Mouse (Mus musculus) neural tube, embryonic 13.5 days (tissue): ENCODE data around the gene Ctnna3. TPM values are rescaled to one million over a fixed set of nuclear protein-coding genes. Genes with fewer than 3 reads are reported as not detected.

Experiments
- ATAC-seq: fragments of 200-750 bp; cut with Nextera tagmentation; 2 replicates; pipeline ENCODE4 v1.8.0; 2017; ENCODE audit warnings: low read depth, mild to moderate bottlenecking, moderate TSS enrichment, moderate library complexity
- H3K27ac ChIP-seq: fragments of 300-500 bp; sonication (generic); replicated peaks from 2 replicates; pipeline ENCODE4 v1.5.1; 2015; ENCODE audit warnings: moderate library complexity, mild to moderate bottlenecking, inconsistent platforms
- H3K27me3 ChIP-seq: fragments of 300-500 bp; sonication (generic); 2 replicates; pipeline ENCODE4 v1.6.1; 2015; ENCODE audit warnings: mild to moderate bottlenecking, inconsistent platforms
- H3K36me3 ChIP-seq: fragments of 300-500 bp; sonication (generic); 2 replicates; pipeline ENCODE4 v1.6.1; 2015; ENCODE audit warnings: mild to moderate bottlenecking, inconsistent platforms
- H3K4me1 ChIP-seq: fragments of 300-500 bp; sonication (generic); replicated peaks from 2 replicates; pipeline ENCODE4 v1.6.1; 2015; ENCODE audit warnings: inconsistent platforms
- H3K4me2 ChIP-seq: fragments of 300-500 bp; sonication (generic); 2 replicates; pipeline ENCODE4 v1.6.1; 2015; ENCODE audit warnings: inconsistent platforms, mild to moderate bottlenecking, moderate library complexity
- H3K4me3 ChIP-seq: fragments of 300-500 bp; sonication (generic); 2 replicates; pipeline ENCODE4 v1.5.1; 2015; ENCODE audit warnings: mild to moderate bottlenecking, inconsistent platforms
- H3K9ac ChIP-seq: fragments of 300-500 bp; sonication (generic); 2 replicates; pipeline ENCODE4 v1.6.1; 2015; ENCODE audit warnings: moderate library complexity, mild to moderate bottlenecking, inconsistent platforms
- H3K9me3 ChIP-seq: fragments of 300-500 bp; sonication (generic); 2 replicates; pipeline ENCODE4 v1.6.1; 2016; ENCODE audit warnings: inconsistent platforms
- WGBS: fragments of 180-500 bp; shearing (Covaris S2); methylation state at CpG from one replicate; pipeline ENCODE4 v1.1.7; 2015; 5-methylcytosine and 5-hydroxymethylcytosine counted together
- polyA plus RNA-seq: library from polyadenylated mRNA; unstranded; fragments of >200 nt; fragmentation: Nextera tagmentation; extraction: Ambion mirVana; gene quantifications from 2 replicates; pipeline ENCODE4 v1.2.1, GENCODE M21; 2015

The Ctnna3 gene
- polyA plus RNA-seq, 1 experiment from 2014 or later = 3.7 TPM

DNA sequence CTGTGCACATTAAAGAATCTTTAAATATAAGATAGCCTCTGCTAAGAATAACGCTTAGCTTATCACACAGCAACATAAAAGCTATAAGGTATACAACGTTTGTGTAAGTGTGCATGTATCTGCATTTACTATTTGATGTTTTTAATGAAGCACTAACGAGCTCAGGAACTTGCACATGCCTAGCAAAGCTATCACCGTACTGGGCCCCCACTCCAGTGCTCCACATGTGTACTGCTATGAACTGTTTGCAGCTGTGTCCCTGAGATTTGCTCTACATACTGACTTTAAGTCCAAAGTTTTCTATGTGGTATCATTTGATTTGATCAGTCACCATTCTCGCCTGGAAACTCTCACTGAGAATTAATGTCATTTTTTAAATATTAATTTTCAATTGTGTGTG lies 549.1 kb downstream of the Ctnna3 start:
- no peak overlapping the region for H3K4me3 ChIP-seq
- WGBS = 80% methylated on average over 5 of the region's 5 CpGs
- H3K36me3 ChIP-seq = no peaks in the 10 kb centered on the region
- peak overlapping the region; percentile 79 for H3K27ac ChIP-seq
- H3K9me3 ChIP-seq = no peaks in the 10 kb centered on the region
- H3K4me2 ChIP-seq = peak overlapping the region; percentile 60
- ATAC-seq = peak; percentile 67; the same call in 1 of the 2 replicates
- no peak overlapping the region for H3K9ac ChIP-seq
- H3K27me3 ChIP-seq = no peaks in the 10 kb centered on the region
- peaks cover 21% of the 10 kb centered on the region for H3K4me1 ChIP-seq

DNA sequence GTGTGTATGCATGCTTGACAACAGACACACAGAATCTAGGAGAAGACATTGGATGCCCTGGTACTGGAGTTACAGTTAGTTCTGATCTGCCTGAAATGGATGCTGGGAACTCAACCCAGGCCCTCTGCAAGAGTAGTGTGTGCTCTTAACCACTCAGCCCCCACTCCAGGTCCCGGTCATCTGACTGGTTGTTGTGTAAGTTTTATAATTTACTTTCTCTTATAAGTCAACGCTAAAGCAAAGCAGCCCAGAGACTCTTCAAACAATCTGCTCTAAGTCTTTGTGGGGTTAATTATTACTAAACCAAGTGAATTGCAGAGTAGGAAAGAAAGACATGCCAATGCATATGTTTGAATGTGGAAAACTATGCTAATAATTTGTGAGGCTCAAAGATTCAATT lies 549.5 kb downstream of the Ctnna3 start:
- H3K4me2 ChIP-seq = no peak overlapping the region
- WGBS = 88% methylated on average over 2 of the region's 2 CpGs
- ATAC-seq = no peak
- H3K27ac ChIP-seq = no peak overlapping the region
- H3K9ac ChIP-seq = no peak overlapping the region
- no peaks in the 10 kb centered on the region for H3K9me3 ChIP-seq
- no peaks in the 10 kb centered on the region for H3K36me3 ChIP-seq
- H3K4me3 ChIP-seq = no peak overlapping the region
- peaks cover 21% of the 10 kb centered on the region for H3K4me1 ChIP-seq
- H3K27me3 ChIP-seq = no peaks in the 10 kb centered on the region

DNA sequence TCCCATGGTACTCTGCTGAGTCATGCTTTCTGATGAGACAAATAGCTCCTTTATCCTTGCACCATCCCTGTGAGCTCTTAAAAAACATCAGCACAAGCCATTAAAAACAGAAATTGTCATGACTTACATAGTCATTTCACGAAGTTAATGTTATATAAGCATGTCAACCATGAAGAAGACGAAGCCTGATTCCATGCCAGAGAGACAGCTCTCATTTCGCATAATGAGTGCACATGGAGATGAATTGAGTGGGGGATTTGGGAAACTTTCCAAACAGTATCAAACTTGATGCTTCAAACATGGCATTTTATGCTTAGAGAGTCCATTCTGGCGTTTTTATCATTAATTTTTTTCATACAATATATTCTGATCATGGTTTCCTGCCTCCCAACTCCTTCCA lies 555.7 kb downstream of the Ctnna3 start:
- ATAC-seq = no peak
- Histone ChIP-seq H3K9me3 (no peaks in the 10 kb centered on the region), H3K4me1 (no peaks in the 10 kb centered on the region), H3K4me2 (no peak overlapping the region), H3K9ac (no peak overlapping the region), H3K27me3 (no peaks in the 10 kb centered on the region), H3K4me3 (no peak overlapping the region), H3K36me3 (no peaks in the 10 kb centered on the region), H3K27ac (no peak overlapping the region)
- WGBS = 73% methylated on average over 4 of the region's 4 CpGs

DNA sequence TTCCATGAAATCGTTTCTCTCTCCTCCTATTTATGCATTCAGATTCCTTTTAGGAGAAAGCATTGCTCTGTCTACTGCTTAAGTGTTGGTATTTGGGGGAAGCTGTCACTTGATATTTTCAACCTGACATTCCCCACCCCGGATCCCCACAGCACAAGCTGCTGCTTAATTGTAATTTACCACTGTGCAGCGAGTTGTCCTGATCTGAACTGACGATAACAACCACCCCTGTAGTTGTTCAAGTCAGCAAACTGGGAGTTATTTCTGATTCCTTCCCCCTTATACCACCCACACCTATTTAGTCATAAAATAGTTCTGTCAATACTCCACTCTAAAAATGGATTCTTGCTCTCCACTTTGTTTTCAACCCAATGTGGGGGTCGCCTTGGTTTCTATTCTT lies 564.4 kb downstream of the Ctnna3 start:
- Histone ChIP-seq H3K9me3 (no peaks in the 10 kb centered on the region), H3K36me3 (no peaks in the 10 kb centered on the region), H3K27ac (no peak overlapping the region), H3K4me1 (no peaks in the 10 kb centered on the region), H3K4me2 (no peak overlapping the region), H3K4me3 (no peak overlapping the region), H3K9ac (no peak overlapping the region), H3K27me3 (no peaks in the 10 kb centered on the region)
- WGBS = 89% methylated on average over 5 of the region's 5 CpGs
- no peak for ATAC-seq

DNA sequence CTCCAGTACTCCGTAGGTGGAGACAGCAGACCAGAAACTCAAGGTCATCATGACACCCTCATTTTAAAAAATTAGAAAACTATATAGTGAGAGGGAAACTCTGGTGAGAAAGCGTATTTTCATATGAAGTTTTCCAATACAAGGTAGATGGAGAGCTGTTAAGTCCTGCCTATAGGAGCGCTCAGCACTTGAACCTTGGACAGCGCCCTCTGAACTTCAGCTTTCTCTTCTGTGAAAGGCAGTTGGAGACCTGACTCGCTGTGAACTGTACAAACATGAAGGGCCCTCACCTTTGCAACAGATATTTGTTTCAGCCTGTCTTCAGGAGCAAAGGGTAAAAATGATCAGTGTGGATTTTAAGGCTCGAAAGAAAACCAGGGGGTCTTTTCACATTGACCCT lies 571.6 kb downstream of the Ctnna3 start:
- Histone ChIP-seq H3K9ac (no peak overlapping the region), H3K4me1 (no peaks in the 10 kb centered on the region), H3K4me2 (no peak overlapping the region), H3K36me3 (no peaks in the 10 kb centered on the region), H3K27ac (no peak overlapping the region), H3K4me3 (no peak overlapping the region), H3K27me3 (no peaks in the 10 kb centered on the region), H3K9me3 (no peaks in the 10 kb centered on the region)
- ATAC-seq = no peak
- WGBS = 84% methylated on average over 6 of the region's 6 CpGs

DNA sequence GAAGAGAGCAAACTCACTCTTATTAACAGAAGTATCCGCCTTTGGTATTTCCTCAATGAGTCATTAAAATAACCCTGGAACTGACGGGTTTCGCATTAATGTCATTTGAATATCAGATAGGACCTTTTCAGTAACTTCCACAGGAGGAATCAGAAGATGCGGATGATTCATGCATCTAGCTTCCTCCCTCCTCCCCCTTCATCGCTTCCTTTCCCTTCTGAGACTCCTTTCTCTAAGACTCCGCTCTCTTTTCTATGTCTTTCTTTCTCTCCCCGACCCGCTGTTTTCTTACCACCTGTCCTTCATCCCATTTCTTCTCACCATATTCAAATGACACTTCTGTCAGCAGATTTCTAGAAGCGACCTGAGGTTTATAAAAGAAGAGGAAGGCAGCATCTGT lies 572.1 kb downstream of the Ctnna3 start:
- Histone ChIP-seq H3K27ac (no peak overlapping the region), H3K4me3 (no peak overlapping the region), H3K9me3 (no peaks in the 10 kb centered on the region), H3K36me3 (no peaks in the 10 kb centered on the region), H3K9ac (no peak overlapping the region), H3K4me1 (no peaks in the 10 kb centered on the region), H3K27me3 (no peaks in the 10 kb centered on the region), H3K4me2 (no peak overlapping the region)
- no peak for ATAC-seq
- WGBS = 88% methylated on average over 9 of the region's 9 CpGs

DNA sequence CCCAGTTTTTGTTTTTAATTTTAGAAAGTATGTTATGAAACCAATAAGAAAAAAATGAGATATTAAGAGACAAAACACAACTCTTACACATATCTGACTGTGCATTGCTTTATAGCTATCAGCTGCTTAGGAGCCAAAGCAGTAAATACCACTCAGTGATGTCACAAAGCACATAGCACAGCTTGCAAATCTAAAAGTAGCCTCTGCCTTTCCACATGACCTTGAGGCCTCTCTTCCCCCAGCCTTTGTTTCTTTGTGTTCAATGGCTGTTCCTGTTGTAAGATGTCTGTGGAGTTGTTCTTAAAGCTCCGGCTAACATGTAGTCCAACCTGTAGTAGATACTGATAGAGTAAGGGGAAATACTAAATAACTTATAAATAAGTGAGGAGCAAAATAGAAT lies 590.4 kb downstream of the Ctnna3 start:
- Histone ChIP-seq H3K27me3 (no peaks in the 10 kb centered on the region), H3K27ac (no peak overlapping the region), H3K9ac (no peak overlapping the region), H3K9me3 (no peaks in the 10 kb centered on the region), H3K36me3 (no peaks in the 10 kb centered on the region), H3K4me2 (no peak overlapping the region), H3K4me1 (no peaks in the 10 kb centered on the region), H3K4me3 (no peak overlapping the region)
- no peak for ATAC-seq
- 80% methylated on average over 1 of the region's 1 CpGs for WGBS

DNA sequence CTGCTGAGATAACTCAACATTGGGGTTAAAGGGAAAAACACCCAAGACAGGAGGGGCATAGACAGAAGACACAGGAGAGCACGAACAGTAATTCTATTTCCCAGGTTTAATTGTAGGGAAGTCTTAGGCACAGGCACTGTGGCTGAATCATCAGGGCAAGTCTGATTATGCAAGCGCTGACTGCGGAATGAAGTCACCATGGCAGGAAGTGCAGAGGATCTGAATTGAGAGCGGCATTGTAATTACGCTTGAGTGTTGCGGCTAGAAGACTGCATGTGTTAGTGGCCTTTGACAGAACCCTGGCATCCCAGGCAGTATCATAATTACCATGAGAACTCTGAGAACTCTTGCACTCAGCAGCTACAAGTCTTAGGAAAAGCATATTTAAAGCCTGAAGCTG lies 593.4 kb downstream of the Ctnna3 start:
- ATAC-seq = no peak
- WGBS = 75% methylated on average over 6 of the region's 6 CpGs

DNA sequence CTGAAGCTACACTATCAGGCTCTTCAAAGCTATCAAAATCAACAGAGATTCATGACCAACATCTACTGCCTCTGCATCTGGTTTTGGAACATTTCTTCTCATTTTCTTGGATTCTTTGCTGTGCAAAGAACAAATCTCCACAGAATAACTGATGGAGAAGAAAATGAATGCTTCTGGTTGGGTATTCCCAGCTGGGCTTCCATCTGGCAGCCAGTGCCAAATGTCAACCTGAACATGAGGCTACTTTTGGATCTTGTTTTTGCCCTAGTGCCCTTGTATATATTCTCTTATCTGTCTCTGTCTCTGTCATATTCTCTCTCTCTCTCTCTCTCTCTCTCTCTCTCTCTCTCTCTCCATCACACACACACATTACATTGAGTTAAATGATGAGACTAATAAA lies 601.0 kb downstream of the Ctnna3 start:
- Histone ChIP-seq H3K27me3 (no peaks in the 10 kb centered on the region), H3K9ac (no peak overlapping the region), H3K9me3 (no peaks in the 10 kb centered on the region), H3K4me1 (no peaks in the 10 kb centered on the region), H3K36me3 (no peaks in the 10 kb centered on the region), H3K4me3 (no peak overlapping the region), H3K4me2 (no peak overlapping the region), H3K27ac (no peak overlapping the region)
- ATAC-seq = no peak

More for the DNA sequence above, 593.4 kb downstream of the Ctnna3 start:
- Histone ChIP-seq H3K4me1 (no peaks in the 10 kb centered on the region), H3K36me3 (no peaks in the 10 kb centered on the region), H3K27ac (no peak overlapping the region), H3K9ac (no peak overlapping the region), H3K9me3 (no peaks in the 10 kb centered on the region), H3K4me2 (no peak overlapping the region), H3K27me3 (no peaks in the 10 kb centered on the region), H3K4me3 (no peak overlapping the region)

DNA sequence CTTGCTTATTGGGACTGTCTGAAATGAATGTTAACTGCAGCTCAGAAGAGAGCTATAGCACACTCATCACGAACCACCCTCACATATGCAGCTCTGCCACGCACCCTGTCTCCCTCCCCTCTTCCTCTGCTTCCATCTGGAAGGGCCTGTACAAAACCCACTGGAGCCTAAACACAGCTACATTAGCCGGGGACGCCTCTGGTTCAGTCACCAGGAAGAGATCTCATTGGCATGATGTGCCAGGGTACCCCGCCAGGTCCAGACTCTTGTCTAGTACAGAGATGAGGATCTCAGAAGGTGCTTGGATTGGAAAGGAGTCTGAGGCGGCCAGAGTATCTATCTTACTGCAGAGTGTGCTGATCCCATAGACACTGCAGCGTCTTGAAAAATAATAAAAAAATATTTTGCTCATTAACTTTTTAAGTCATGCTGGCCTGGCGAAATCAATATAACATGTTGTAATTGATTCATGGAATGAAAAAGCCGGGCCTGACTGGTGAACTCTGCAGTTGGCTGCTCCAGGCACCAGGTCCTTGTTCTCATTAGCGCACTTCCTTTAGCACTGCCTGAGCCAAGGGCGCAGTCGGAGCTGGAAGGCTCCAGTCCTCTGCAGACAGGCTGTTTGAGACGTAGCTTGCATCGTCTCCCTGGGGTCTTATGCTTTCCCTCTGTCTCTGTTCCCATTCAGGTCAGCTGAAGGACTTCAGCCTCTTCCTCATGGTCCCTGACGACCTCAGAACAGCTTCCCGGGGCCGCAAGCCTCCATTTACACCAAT lies 610.0 kb downstream of the Ctnna3 start:
- no peak overlapping the region for H3K9ac ChIP-seq
- H3K4me1 ChIP-seq = no peaks in the 10 kb centered on the region
- no peaks in the 10 kb centered on the region for H3K36me3 ChIP-seq
- no peaks in the 10 kb centered on the region for H3K27me3 ChIP-seq
- H3K4me3 ChIP-seq = no peak overlapping the region
- no peak overlapping the region for H3K4me2 ChIP-seq
- no peak overlapping the region; the same call in 1 of the 2 replicates for H3K27ac ChIP-seq
- H3K9me3 ChIP-seq = no peaks in the 10 kb centered on the region
- peak; percentile 69; the same call in 1 of the 2 replicates for ATAC-seq
- 74% methylated on average over 17 of the region's 17 CpGs for WGBS

DNA sequence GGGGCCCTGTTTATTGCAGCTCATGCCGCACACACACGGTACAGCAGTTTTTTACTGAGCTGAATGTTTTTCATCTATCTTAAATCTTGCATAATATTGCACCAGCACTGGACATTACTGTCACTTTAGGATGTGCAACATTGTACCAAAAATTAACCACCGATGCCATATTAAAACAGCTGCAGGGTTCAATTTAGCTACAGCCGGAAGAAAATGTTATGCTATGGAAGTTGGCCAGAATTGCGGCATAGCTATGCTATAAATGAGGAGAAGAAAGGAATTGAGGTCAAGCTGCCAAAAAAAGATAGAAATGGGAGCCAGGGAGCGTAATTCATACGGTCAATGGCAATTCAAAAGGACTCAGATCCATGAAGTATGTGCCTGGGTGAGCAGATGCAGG lies 611.3 kb downstream of the Ctnna3 start:
- Histone ChIP-seq H3K9me3 (no peaks in the 10 kb centered on the region), H3K27ac (no peak overlapping the region), H3K4me3 (no peak overlapping the region), H3K27me3 (no peaks in the 10 kb centered on the region), H3K9ac (no peak overlapping the region), H3K4me1 (no peaks in the 10 kb centered on the region), H3K36me3 (no peaks in the 10 kb centered on the region), H3K4me2 (no peak overlapping the region)
- WGBS = 81% methylated on average over 7 of the region's 7 CpGs
- no peak for ATAC-seq

DNA sequence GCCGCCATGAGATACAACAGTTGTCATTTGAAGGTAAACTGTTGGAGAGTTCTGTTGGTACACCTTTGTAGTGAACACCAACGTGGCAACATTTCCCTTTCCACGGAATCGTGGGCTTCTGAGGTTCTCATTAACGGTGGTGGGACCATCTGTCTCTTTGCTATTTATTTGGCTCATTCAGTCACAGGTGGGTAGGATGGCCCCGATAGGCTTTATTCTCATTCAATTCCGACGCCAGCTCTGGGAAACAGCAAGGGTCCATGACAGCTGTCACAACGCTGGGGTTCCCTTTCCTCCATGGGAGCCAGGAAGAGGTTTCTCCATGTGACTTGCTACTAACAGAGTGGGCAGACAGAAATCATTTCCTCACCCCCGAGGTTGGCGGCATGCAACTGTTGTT lies 612.0 kb downstream of the Ctnna3 start:
- ATAC-seq = no peak
- Histone ChIP-seq H3K9ac (no peak overlapping the region), H3K4me2 (no peak overlapping the region), H3K9me3 (no peaks in the 10 kb centered on the region), H3K4me3 (no peak overlapping the region), H3K36me3 (no peaks in the 10 kb centered on the region), H3K27ac (no peak overlapping the region), H3K27me3 (no peaks in the 10 kb centered on the region), H3K4me1 (no peaks in the 10 kb centered on the region)
- 78% methylated on average over 11 of the region's 11 CpGs for WGBS

DNA sequence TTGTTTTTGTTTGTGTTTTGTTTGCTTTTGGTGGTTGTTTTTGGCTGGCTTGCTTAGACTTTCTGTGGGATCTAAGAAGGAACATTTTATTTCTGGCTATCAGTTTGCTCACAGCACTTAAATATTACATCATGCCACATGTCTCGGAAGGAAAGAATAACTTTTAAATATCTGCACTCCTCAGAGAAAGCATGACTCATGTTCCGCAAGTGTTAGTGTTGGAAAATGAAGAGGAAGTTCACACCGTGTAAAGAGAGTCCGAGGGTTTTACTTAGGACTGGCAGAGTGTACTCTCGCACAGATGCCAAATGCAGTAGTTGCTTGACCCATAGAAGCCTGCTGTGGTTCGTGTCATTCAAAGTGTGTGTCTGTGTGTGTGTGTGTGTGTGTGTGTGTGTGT lies 619.3 kb downstream of the Ctnna3 start:
- Histone ChIP-seq H3K27ac (no peak overlapping the region), H3K4me2 (no peak overlapping the region), H3K9ac (no peak overlapping the region), H3K27me3 (no peaks in the 10 kb centered on the region), H3K9me3 (no peaks in the 10 kb centered on the region), H3K4me1 (no peaks in the 10 kb centered on the region), H3K4me3 (no peak overlapping the region), H3K36me3 (no peaks in the 10 kb centered on the region)
- 80% methylated on average over 6 of the region's 6 CpGs for WGBS
- ATAC-seq = no peak
